Mouse (Mus musculus) hindbrain, embryonic 11.5 days (tissue): Measurements from ENCODE around the gene Dis3l. TPM values are rescaled to one million over a fixed set of nuclear protein-coding genes. Genes with fewer than 3 reads are reported as not detected.

ENCODE experiments used
- ATAC-seq: fragments of 200-750 bp; cut with Nextera tagmentation; 2 replicates; pipeline ENCODE4 v1.8.0; 2017; ENCODE audit warnings: mild to moderate bottlenecking, moderate TSS enrichment, moderate library complexity; ENCODE audit not compliant: low FRiP score
- DNase-seq: peaks from one replicate; pipeline ENCODE4 v3.0.0-alpha.2; 2015; ENCODE audit warnings: low spot score
- H3K27ac ChIP-seq: fragments of 300-500 bp; sonication (generic); 2 replicates; pipeline ENCODE4 v1.5.1; 2014; ENCODE audit warnings: mild to moderate bottlenecking, low read depth, low read length
- H3K27me3 ChIP-seq: fragments of 300-500 bp; sonication (generic); 2 replicates; pipeline ENCODE4 v1.6.1; 2014; ENCODE audit warnings: mild to moderate bottlenecking, low read length, moderate library complexity, mixed read lengths; ENCODE audit not compliant: control insufficient read depth, insufficient read depth
- H3K36me3 ChIP-seq: fragments of 300-500 bp; sonication (generic); 2 replicates; pipeline ENCODE4 v1.6.1; 2014; ENCODE audit warnings: mild to moderate bottlenecking, low read length, moderate library complexity, mixed read lengths; ENCODE audit not compliant: control insufficient read depth, insufficient read depth
- H3K4me1 ChIP-seq: fragments of 300-500 bp; sonication (generic); replicated peaks from 2 replicates; pipeline ENCODE4 v1.6.1; 2014; ENCODE audit warnings: low read length, mixed read lengths; ENCODE audit not compliant: control insufficient read depth, insufficient read depth
- H3K4me2 ChIP-seq: fragments of 300-500 bp; sonication (generic); replicated peaks from 2 replicates; pipeline ENCODE4 v1.6.1; 2014; ENCODE audit warnings: mild to moderate bottlenecking, low read depth, low read length
- H3K4me3 ChIP-seq: fragments of 300-500 bp; sonication (generic); 2 replicates; pipeline ENCODE4 v1.5.1; 2014; ENCODE audit warnings: low read depth, low read length
- H3K9ac ChIP-seq: fragments of 300-500 bp; sonication (generic); 2 replicates; pipeline ENCODE4 v1.6.1; 2014; ENCODE audit warnings: low read depth, low read length
- H3K9me3 ChIP-seq: fragments of 300-500 bp; sonication (generic); 2 replicates; pipeline ENCODE4 v1.6.1; 2016; ENCODE audit warnings: low read length; ENCODE audit not compliant: control insufficient read depth
- WGBS: fragments of 180-500 bp; shearing (Covaris S2); extraction: QIAGEN DNeasy Blood & Tissue Kit; methylation state at CpG from one replicate; pipeline ENCODE4 v1.1.7; 2014; 5-methylcytosine and 5-hydroxymethylcytosine counted together
- polyA plus RNA-seq: library from polyadenylated mRNA; unstranded; fragments of >200 nt; fragmentation: Nextera tagmentation; extraction: Ambion mirVana; gene quantifications from 2 replicates; pipeline ENCODE4 v1.2.1, GENCODE M21; 2014

Dis3l gene
- polyA plus RNA-seq, 1 experiment from 2014 or later: 21.7 TPM

- H3K27ac ChIP-seq: no peak overlapping the region
- H3K9me3 ChIP-seq: no peaks in the 10 kb centered on the region
- no peak overlapping the region for H3K9ac ChIP-seq
- H3K4me1 ChIP-seq: 0 out of 2 replicates have a peak, but pooled peaks cover 2% of the 10 kb centered on the region
- no peaks in the 10 kb centered on the region for H3K36me3 ChIP-seq
- no peak overlapping the region for H3K4me3 ChIP-seq
- ATAC-seq (no peak), DNase-seq (no peak)
- no peak overlapping the region for H3K4me2 ChIP-seq
- 75% methylated on average over 7 of the region's 7 CpGs for WGBS
- H3K27me3 ChIP-seq: no peaks in the 10 kb centered on the region
Measured at GRCm38 (mm10) chr9:64369871-64370270, 28.8 kb upstream of the Dis3l start.

DNA sequence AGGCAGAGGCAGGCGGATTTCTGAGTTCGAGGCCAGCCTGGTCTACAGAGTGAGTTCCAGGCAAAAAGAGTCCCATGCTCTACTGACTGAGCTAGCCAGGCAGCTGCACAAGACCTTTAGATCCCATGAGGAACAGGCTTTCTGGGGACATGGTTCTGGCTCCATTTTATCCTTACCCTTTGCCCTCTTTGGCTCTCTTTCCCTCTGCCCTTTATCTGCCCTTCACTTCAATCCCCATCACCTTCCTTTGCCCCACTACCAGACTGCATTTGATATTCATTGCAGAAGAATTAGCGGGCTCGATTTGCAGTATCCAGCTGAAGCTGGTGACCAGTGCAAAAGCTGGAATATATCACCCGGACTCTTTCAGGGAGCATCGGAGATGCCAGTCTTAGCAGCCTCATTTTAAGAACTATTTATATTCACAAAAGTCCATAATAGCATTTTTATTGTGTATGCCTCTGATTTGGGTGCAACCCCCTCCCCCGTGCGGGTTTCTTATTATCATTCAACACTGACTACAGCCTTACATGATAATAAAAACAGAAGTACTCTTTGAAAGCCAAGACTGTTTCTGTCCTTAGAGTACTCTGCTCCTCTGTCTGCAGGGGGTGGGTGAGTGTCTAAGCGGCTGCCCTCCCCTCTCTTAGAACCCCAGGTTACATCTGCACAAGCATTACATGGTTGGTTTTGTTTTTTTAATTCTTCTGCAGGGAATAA lies 20.3 kb upstream of the Dis3l start:
- Histone ChIP-seq H3K4me1 (no peaks in the 10 kb centered on the region), H3K27ac (no peak overlapping the region), H3K9me3 (no peaks in the 10 kb centered on the region), H3K4me3 (no peak overlapping the region), H3K27me3 (no peaks in the 10 kb centered on the region), H3K36me3 (no peaks in the 10 kb centered on the region), H3K9ac (no peak overlapping the region), H3K4me2 (no peak overlapping the region)
- 88% methylated on average over 9 of the region's 9 CpGs for WGBS
- no peak for DNase-seq
- ATAC-seq: no peak

DNA sequence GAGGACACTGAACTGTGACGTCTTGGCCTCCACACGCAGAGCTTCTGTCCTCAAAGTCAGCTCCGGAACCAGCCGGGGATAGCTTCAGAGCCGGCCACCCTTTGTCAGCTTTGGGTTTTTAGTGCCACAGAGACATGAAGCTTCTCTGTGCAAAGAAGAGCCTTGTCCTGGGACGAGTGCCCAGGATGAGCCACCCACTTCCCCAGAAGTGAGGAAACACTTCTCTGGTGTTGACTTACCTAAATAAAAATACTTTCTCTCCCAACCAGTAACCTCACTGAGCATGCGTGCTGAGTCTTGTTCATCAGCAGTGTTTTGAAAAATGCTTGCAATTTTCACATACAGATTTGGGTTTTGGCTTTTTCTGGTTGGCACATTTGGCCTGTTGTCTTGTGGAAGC lies 14.5 kb upstream of the Dis3l start:
- DNase-seq: no peak
- 91% methylated on average over 7 of the region's 7 CpGs for WGBS
- ATAC-seq: no peak

GRCm38 (mm10) chr9:64351191-64351590 lies 10.1 kb upstream of the Dis3l start:
- H3K4me2 ChIP-seq: no peak overlapping the region
- no peak overlapping the region for H3K9ac ChIP-seq
- 42% methylated on average over 3 of the region's 3 CpGs for WGBS
- H3K9me3 ChIP-seq: no peaks in the 10 kb centered on the region
- no peaks in the 10 kb centered on the region for H3K4me1 ChIP-seq
- H3K36me3 ChIP-seq: no peaks in the 10 kb centered on the region
- no peaks in the 10 kb centered on the region for H3K27me3 ChIP-seq
- H3K4me3 ChIP-seq: no peak overlapping the region
- no peak for ATAC-seq
- no peak overlapping the region for H3K27ac ChIP-seq
- peak; percentile 41 for DNase-seq

More for the DNA sequence above, 14.5 kb upstream of the Dis3l start:
- Histone ChIP-seq H3K27me3 (no peaks in the 10 kb centered on the region), H3K36me3 (no peaks in the 10 kb centered on the region), H3K4me1 (no peaks in the 10 kb centered on the region), H3K4me3 (no peak overlapping the region), H3K9me3 (no peaks in the 10 kb centered on the region), H3K4me2 (no peak overlapping the region), H3K27ac (no peak overlapping the region), H3K9ac (no peak overlapping the region)

DNA sequence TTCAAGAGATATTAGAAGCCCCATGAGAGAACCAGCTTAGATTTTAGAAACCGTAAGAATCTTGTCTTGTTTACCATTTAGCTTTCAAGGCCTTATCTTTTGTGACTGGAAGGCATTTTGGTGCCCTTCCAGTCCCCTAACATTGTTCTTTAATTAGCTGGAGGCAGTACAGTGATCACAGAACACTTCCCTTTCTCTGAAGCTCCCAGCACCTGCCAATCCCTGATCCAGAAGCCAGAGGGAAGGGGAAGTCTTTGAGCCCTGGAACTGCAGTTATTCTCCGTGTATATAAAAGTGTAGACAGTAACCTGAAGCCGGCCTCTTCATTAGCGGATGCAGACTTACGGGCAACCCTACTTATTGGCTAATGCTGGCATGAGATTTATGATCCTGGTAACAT lies 8.4 kb upstream of the Dis3l start:
- Histone ChIP-seq H3K36me3 (no peaks in the 10 kb centered on the region), H3K4me3 (no peak overlapping the region), H3K27ac (no peak overlapping the region), H3K4me1 (no peaks in the 10 kb centered on the region), H3K4me2 (no peak overlapping the region), H3K9me3 (no peaks in the 10 kb centered on the region), H3K9ac (no peak overlapping the region), H3K27me3 (no peaks in the 10 kb centered on the region)
- ATAC-seq: no peak
- DNase-seq: no peak
- WGBS: 81% methylated on average over 5 of the region's 5 CpGs

- no peaks in the 10 kb centered on the region for H3K27me3 ChIP-seq
- DNase-seq (peak; percentile 60), ATAC-seq (no peak)
- H3K4me1 ChIP-seq: no peaks in the 10 kb centered on the region
- H3K4me3 ChIP-seq: no peak overlapping the region
- no peak overlapping the region for H3K9ac ChIP-seq
- H3K4me2 ChIP-seq: no peak overlapping the region
- 0% methylated on average over 1 of the region's 1 CpGs for WGBS
- no peaks in the 10 kb centered on the region for H3K9me3 ChIP-seq
- no peaks in the 10 kb centered on the region for H3K36me3 ChIP-seq
- no peak overlapping the region for H3K27ac ChIP-seq
Measured at GRCm38 (mm10) chr9:64347377-64347776, 6.3 kb upstream of the Dis3l start.

GRCm38 (mm10) chr9:64345931-64346330 lies 4.8 kb upstream of the Dis3l start:
- ATAC-seq (no peak), DNase-seq (no peak)
- Histone ChIP-seq H3K4me2 (no peak overlapping the region), H3K9me3 (no peaks in the 10 kb centered on the region), H3K27me3 (no peaks in the 10 kb centered on the region), H3K4me3 (no peak overlapping the region), H3K4me1 (no peaks in the 10 kb centered on the region), H3K36me3 (no peaks in the 10 kb centered on the region), H3K27ac (no peak overlapping the region), H3K9ac (no peak overlapping the region)
- 68% methylated on average over 5 of the region's 5 CpGs for WGBS

GRCm38 (mm10) chr9:64343656-64344055 lies 2.6 kb upstream of the Dis3l start:
- WGBS: 96% methylated on average over 2 of the region's 2 CpGs
- Histone ChIP-seq H3K9me3 (no peaks in the 10 kb centered on the region), H3K27me3 (no peaks in the 10 kb centered on the region), H3K9ac (no peak overlapping the region), H3K36me3 (no peaks in the 10 kb centered on the region), H3K4me1 (no peaks in the 10 kb centered on the region), H3K27ac (no peak overlapping the region), H3K4me3 (no peak overlapping the region), H3K4me2 (no peak overlapping the region)
- ATAC-seq (no peak), DNase-seq (no peak)

DNA sequence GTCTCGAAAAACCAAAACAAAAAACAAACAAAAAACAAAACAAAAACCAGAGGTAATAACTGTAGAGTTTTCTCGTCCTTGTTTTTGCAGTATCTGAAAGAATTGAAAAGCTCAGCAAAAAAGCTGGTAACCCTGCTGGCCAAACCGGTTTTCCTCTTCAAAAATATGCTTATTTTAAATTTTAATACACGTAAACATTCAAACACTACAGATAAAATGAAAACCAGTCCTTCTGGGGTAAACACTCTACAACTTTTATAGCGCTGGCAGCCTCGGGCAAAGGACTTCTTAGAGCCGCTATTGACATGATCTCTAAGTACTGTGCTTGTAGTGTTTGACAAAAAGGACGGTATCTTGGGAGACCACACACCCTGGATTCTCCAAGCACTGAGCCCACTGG lies 583 bp upstream of the Dis3l start:
- Histone ChIP-seq H3K4me1 (no peaks in the 10 kb centered on the region), H3K27me3 (no peaks in the 10 kb centered on the region), H3K36me3 (no peaks in the 10 kb centered on the region), H3K9ac (no peak overlapping the region), H3K9me3 (no peaks in the 10 kb centered on the region), H3K27ac (no peak overlapping the region), H3K4me2 (0 out of 2 replicates have a peak overlapping the region, but pooled peaks have one; percentile 78), H3K4me3 (no peak overlapping the region)
- DNase-seq: no peak
- no peak for ATAC-seq
- WGBS: 85% methylated on average over 8 of the region's 8 CpGs
